Mouse (Mus musculus): ENCODE data around the gene 4933434E20Rik.

GRCm38 (mm10) chr3:90103176-90103575 lies 51.7 kb downstream of the 4933434E20Rik start:
- TF ChIP-seq CTCF (IDR thresholded peaks at IDR 0.05; ENCODE audit: low read depth, low read length) = no peak
- TF ChIP-seq POLR2AphosphoS5 (IDR thresholded peaks at IDR 0.05; ENCODE audit: insufficient replicate concordance, low read depth, low read length) = no peak
